In the genomic region with DNA sequence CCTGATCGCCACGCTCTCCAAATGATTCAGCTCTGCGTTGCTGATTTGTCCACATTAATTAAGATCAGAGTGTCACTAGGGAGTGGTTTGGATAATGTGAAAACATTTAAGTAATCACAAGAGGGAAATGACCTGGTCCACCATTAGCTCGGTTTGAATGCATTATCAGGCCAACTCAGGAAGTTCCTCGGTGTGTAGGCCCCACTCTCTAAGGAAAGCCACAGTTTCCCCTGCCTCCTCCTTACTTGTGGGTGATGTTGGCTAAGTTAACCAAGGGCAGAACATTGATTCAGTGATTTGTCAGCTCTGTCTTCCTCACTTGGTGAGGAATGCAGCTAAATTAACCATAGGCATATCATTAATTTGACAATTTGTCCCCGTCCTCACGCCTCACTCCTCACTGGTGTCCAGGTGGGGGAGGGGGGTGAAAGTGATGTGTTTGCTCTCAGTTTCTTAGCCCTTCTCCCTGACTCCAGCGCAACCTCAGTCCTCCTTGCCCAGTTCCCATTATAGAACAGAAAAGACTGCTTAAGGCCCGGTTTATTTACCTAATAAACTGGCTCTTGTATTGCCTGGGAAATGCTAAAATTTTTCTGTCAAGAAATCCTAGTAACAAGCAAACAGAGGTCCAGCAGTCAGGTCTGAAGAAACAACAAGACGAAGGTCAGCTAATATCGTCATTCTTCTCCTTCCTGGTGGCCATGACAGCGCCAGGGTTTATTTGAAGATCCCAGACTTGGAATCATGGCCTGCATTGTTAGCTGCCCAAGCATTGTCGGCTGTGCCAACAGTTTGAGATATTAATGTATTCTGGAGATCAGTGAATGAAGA, we compare ENCODE assay signal across 13 mouse cellular contexts.
DNase-seq lines count a peak whose midpoint lies in the region; ATAC-seq lines count a peak whose summit lies in the region.
"Had no signal": no experiment of that assay in that cellular context is flagged by ENCODE, and none has a peak within 500 bp of the region (broad histone marks: within the 10 kb centered on the region; RNA-seq: fewer than 3 reads in every experiment).

No protein-coding gene starts in this region.

- 45% methylated on average over 13 of the region's 13 CpGs for WGBS in embryonic facial prominence, embryonic 12.5 days
- WGBS in hindbrain, embryonic 15.5 days = 23% methylated on average over 13 of the region's 13 CpGs
- 25% methylated on average over 13 of the region's 13 CpGs for WGBS in neural tube, embryonic 12.5 days

- H3K4me2 ChIP-seq in embryonic facial prominence, embryonic 12.5 days (replicated peaks) = no peak overlapping the region
- H3K4me2 ChIP-seq in hindbrain, embryonic 15.5 days = peak overlapping the region; percentile 10; the same call in 1 of the 2 replicates
- peak overlapping the region; percentile 31 for H3K4me2 ChIP-seq in neural tube, embryonic 12.5 days (replicated peaks)
- H3K4me2 ChIP-seq: limb, embryonic 15.5 days had no signal

- ATAC-seq in embryonic facial prominence, embryonic 12.5 days (ENCODE audit: insufficient number of reproducible peaks, insufficient read depth, low FRiP score, low TSS enrichment) = no peak
- ATAC-seq in hindbrain, embryonic 15.5 days (ENCODE audit: low FRiP score, low read depth) = peak; percentile 68
- no peak for ATAC-seq in neural tube, embryonic 12.5 days (ENCODE audit: low FRiP score, low read depth)
- ATAC-seq: Patski had no signal

- H3K9ac ChIP-seq in embryonic facial prominence, embryonic 12.5 days = no peak overlapping the region
- H3K9ac ChIP-seq in hindbrain, embryonic 15.5 days = no peak overlapping the region
- no peak overlapping the region for H3K9ac ChIP-seq in neural tube, embryonic 12.5 days
- H3K9ac ChIP-seq: limb, embryonic 15.5 days had no signal

- no peak overlapping the region for H3K4me3 ChIP-seq in embryonic facial prominence, embryonic 12.5 days
- H3K4me3 ChIP-seq in hindbrain, embryonic 15.5 days = no peak overlapping the region
- H3K4me3 ChIP-seq in neural tube, embryonic 12.5 days = no peak overlapping the region
- H3K4me3 ChIP-seq: limb, embryonic 15.5 days had no signal

- H3K27ac ChIP-seq in embryonic facial prominence, embryonic 12.5 days = peak overlapping the region; percentile 80; the same call in 1 of the 2 replicates
- H3K27ac ChIP-seq in hindbrain, embryonic 15.5 days (replicated peaks) = peak overlapping the region; percentile 75
- peak overlapping the region; percentile 69 for H3K27ac ChIP-seq in neural tube, embryonic 12.5 days
- H3K27ac ChIP-seq: limb, embryonic 15.5 days had no signal

- peak; percentile 47 for DNase-seq in embryo, embryonic 10 days (ENCODE audit: low spot score)
- no peak for DNase-seq in embryo, embryonic 9.5 days (ENCODE audit: extremely low spot score)
- DNase-seq in urinary bladder, postnatal 4 days (ENCODE audit: low spot score in 2 of 2) = no peak
- DNase-seq in spleen, postnatal 14 days (ENCODE audit: low spot score in 2 of 2) = no peak
- no peak for DNase-seq in gastrocnemius, adult 8-10 months (ENCODE audit: low spot score in 2 of 2)
- DNase-seq: B cell, adult 2 months; gastrocnemius, postnatal 36 days; kidney, postnatal 25 days had no signal

- peaks cover 41% of the 10 kb centered on the region for H3K4me1 ChIP-seq in embryonic facial prominence, embryonic 12.5 days
- H3K4me1 ChIP-seq in hindbrain, embryonic 15.5 days (replicated peaks) = peaks cover 41% of the 10 kb centered on the region
- H3K4me1 ChIP-seq in neural tube, embryonic 12.5 days = peaks cover 57% of the 10 kb centered on the region

- H3K27me3 ChIP-seq in embryonic facial prominence, embryonic 12.5 days = peaks cover 8% of the 10 kb centered on the region; the same call in 1 of the 2 replicates
- no peaks in the 10 kb centered on the region for H3K27me3 ChIP-seq in hindbrain, embryonic 15.5 days
- no peaks in the 10 kb centered on the region for H3K27me3 ChIP-seq in neural tube, embryonic 12.5 days (replicated peaks)
- H3K27me3 ChIP-seq: Patski had no signal

- H3K36me3 ChIP-seq in embryonic facial prominence, embryonic 12.5 days = no peaks in the 10 kb centered on the region
- H3K36me3 ChIP-seq in hindbrain, embryonic 15.5 days = no peaks in the 10 kb centered on the region
- H3K36me3 ChIP-seq in neural tube, embryonic 12.5 days = no peaks in the 10 kb centered on the region
- H3K36me3 ChIP-seq: limb, embryonic 15.5 days had no signal

- no peaks in the 10 kb centered on the region for H3K9me3 ChIP-seq in embryonic facial prominence, embryonic 12.5 days
- H3K9me3 ChIP-seq in hindbrain, embryonic 15.5 days = no peaks in the 10 kb centered on the region
- no peaks in the 10 kb centered on the region for H3K9me3 ChIP-seq in neural tube, embryonic 12.5 days
- H3K9me3 ChIP-seq: limb, embryonic 15.5 days had no signal
